Mouse (Mus musculus): ENCODE measurements around the gene Wars2.

The Wars2 gene

GRCm38 (mm10) chr3:99184373-99184772 lies 43.5 kb downstream of the Wars2 start:
- DNase-seq (ENCODE audit: extremely low read depth, insufficient read length, low spot score), result no peak

GRCm38 (mm10) chr3:99188097-99188496 lies 47.2 kb downstream of the Wars2 start:
- DNase-seq (ENCODE audit: extremely low read depth, insufficient read length, low spot score), result peak; percentile 16

GRCm38 (mm10) chr3:99193576-99193975 lies 52.7 kb downstream of the Wars2 start:
- DNase-seq (ENCODE audit: extremely low read depth, insufficient read length, low spot score), result no peak

GRCm38 (mm10) chr3:99203331-99203730 lies 62.5 kb downstream of the Wars2 start:
- DNase-seq (ENCODE audit: extremely low read depth, insufficient read length, low spot score), result no peak

GRCm38 (mm10) chr3:99208416-99208815 lies 67.5 kb downstream of the Wars2 start:
- DNase-seq (ENCODE audit: extremely low read depth, insufficient read length, low spot score), result no peak

GRCm38 (mm10) chr3:99211105-99211698 lies 70.3 kb downstream of the Wars2 start:
- no peak for DNase-seq (ENCODE audit: extremely low read depth, insufficient read length, low spot score)

GRCm38 (mm10) chr3:99227807-99228206 lies 86.9 kb downstream of the Wars2 start:
- DNase-seq (ENCODE audit: extremely low read depth, insufficient read length, low spot score), result no peak

- DNase-seq (ENCODE audit: extremely low read depth, insufficient read length, low spot score), result no peak
These were observed 92.8 kb downstream of the Wars2 start for GRCm38 (mm10) chr3:99233393-99234318.

GRCm38 (mm10) chr3:99234319-99234869 lies 93.5 kb downstream of the Wars2 start:
- no peak for DNase-seq (ENCODE audit: extremely low read depth, insufficient read length, low spot score)

- DNase-seq (ENCODE audit: extremely low read depth, insufficient read length, low spot score), result no peak
These were observed 94.4 kb downstream of the Wars2 start for GRCm38 (mm10) chr3:99235116-99235803.

GRCm38 (mm10) chr3:99235804-99236755 lies 95.2 kb downstream of the Wars2 start:
- DNase-seq (ENCODE audit: extremely low read depth, insufficient read length, low spot score), result no peak

- no peak for DNase-seq (ENCODE audit: extremely low read depth, insufficient read length, low spot score)
These were observed 97.8 kb downstream of the Wars2 start for GRCm38 (mm10) chr3:99238691-99239090.

- no peak for DNase-seq (ENCODE audit: extremely low read depth, insufficient read length, low spot score)
These were observed 98.6 kb downstream of the Wars2 start for GRCm38 (mm10) chr3:99239301-99240045.

- DNase-seq (ENCODE audit: extremely low read depth, insufficient read length, low spot score), result no peak
These were observed 99.4 kb downstream of the Wars2 start, which contains the start of gene Tbx15 for GRCm38 (mm10) chr3:99240213-99240720. TSS of gene Tbx15 (plus strand) at chr3:99240381.

GRCm38 (mm10) chr3:99240811-99241738 lies 100.2 kb downstream of the Wars2 start:
- DNase-seq (ENCODE audit: extremely low read depth, insufficient read length, low spot score), result no peak

GRCm38 (mm10) chr3:99242481-99242880 lies 101.6 kb downstream of the Wars2 start:
- no peak for DNase-seq (ENCODE audit: extremely low read depth, insufficient read length, low spot score)

GRCm38 (mm10) chr3:99245341-99245740 lies 104.5 kb downstream of the Wars2 start:
- no peak for DNase-seq (ENCODE audit: extremely low read depth, insufficient read length, low spot score)

GRCm38 (mm10) chr3:99246629-99247028 lies 105.8 kb downstream of the Wars2 start:
- no peak for DNase-seq (ENCODE audit: extremely low read depth, insufficient read length, low spot score)

All from 3134 (cell line).